Mouse (Mus musculus) heart, adult 18-20 months (tissue): ENCODE measurements at regions not wholly inside any gene's neighbourhood (a gene's known extent, or its start where the extent isn't known, plus 50 kb on each side); places are given as distances from the start of the nearest gene placed in this dataset.
A peak's percentile ranks its signal among the peaks of the same experiment; 100 is the strongest.
"Not testable (repeated sequence)": the region's sequence is repeated elsewhere in the genome, so short reads cannot be mapped to it uniquely, and the experiment has no call there.

Experiments used
- DNase-seq, 2 experiments: peaks; one replicate each; pipeline ENCODE4 v3.0.0; 2021 to 2022; ENCODE audit warnings: mixed read lengths in 1 of 2

- not testable (repeated sequence) for DNase-seq
Observed at GRCm38 (mm10) chr17:13432256-13432655, 77.9 kb downstream of the Tcp10c start.

- not testable (repeated sequence) for DNase-seq
Observed at GRCm38 (mm10) chr17:13434146-13434545, 79.8 kb downstream of the Tcp10c start.

GRCm38 (mm10) chr17:13438790-13439189 is 84.4 kb downstream of the Tcp10c start:
- not testable (repeated sequence) for DNase-seq

GRCm38 (mm10) chr17:13440708-13441530 is 86.5 kb downstream of the Tcp10c start:
- peak in 1 of 2 experiments; percentile 30 for DNase-seq

- DNase-seq: not testable (repeated sequence)
Observed at GRCm38 (mm10) chr17:13442229-13442628, 87.9 kb downstream of the Tcp10c start.

GRCm38 (mm10) chr17:13456869-13457600 is 102.7 kb downstream of the Tcp10c start:
- not testable (repeated sequence) for DNase-seq

- DNase-seq: not testable (repeated sequence)
Observed at GRCm38 (mm10) chr17:13457942-13458341, 103.6 kb downstream of the Tcp10c start.

GRCm38 (mm10) chr17:13458814-13459213 is 104.4 kb downstream of the Tcp10c start:
- not testable (repeated sequence) for DNase-seq

- DNase-seq: not testable (repeated sequence)
Observed at GRCm38 (mm10) chr17:13462663-13463062, 108.3 kb downstream of the Tcp10c start.

- DNase-seq: not testable (repeated sequence)
Observed at GRCm38 (mm10) chr17:13465822-13466221, 111.5 kb downstream of the Tcp10c start.

GRCm38 (mm10) chr17:13469867-13470380 is 115.6 kb downstream of the Tcp10c start:
- DNase-seq: not testable (repeated sequence)

- DNase-seq: peak; percentile 65 to 87
Observed at GRCm38 (mm10) chr17:13472460-13473062, 118.2 kb downstream of the Tcp10c start.

GRCm38 (mm10) chr17:13474310-13475094 is 120.1 kb downstream of the Tcp10c start:
- peak; percentile 43 to 54 for DNase-seq

GRCm38 (mm10) chr17:13478866-13479571 is 124.6 kb downstream of the Tcp10c start:
- DNase-seq: peak in 1 of 2 experiments; percentile 36

- no peak for DNase-seq
Observed at GRCm38 (mm10) chr17:13479572-13480063, 125.2 kb downstream of the Tcp10c start.

GRCm38 (mm10) chr17:13481445-13482085 is 127.2 kb downstream of the Tcp10c start:
- no peak for DNase-seq

GRCm38 (mm10) chr17:13482136-13482535 is 127.8 kb downstream of the Tcp10c start:
- no peak for DNase-seq

GRCm38 (mm10) chr17:13487291-13488215 is 133.2 kb downstream of the Tcp10c start:
- DNase-seq: peak; percentile 74 to 83
